Mouse (Mus musculus): Measurements from ENCODE around the gene Crk.
"Not testable (repeated sequence)": the region's sequence is repeated elsewhere in the genome, so short reads cannot be mapped to it uniquely, and the experiment has no call there.

Gene Crk

GRCm38 (mm10) chr11:75684956-75685355 lies 5.9 kb downstream of the Crk start:
- DNase-seq (ENCODE audit: low spot score in 2 of 2), result no peak

- DNase-seq (ENCODE audit: low spot score in 2 of 2), result no peak
Measured at GRCm38 (mm10) chr11:75687343-75687993, 8.4 kb downstream of the Crk start.

- DNase-seq (ENCODE audit: low spot score in 2 of 2), result no peak
Measured at GRCm38 (mm10) chr11:75688132-75688531, 9.1 kb downstream of the Crk start.

DNA sequence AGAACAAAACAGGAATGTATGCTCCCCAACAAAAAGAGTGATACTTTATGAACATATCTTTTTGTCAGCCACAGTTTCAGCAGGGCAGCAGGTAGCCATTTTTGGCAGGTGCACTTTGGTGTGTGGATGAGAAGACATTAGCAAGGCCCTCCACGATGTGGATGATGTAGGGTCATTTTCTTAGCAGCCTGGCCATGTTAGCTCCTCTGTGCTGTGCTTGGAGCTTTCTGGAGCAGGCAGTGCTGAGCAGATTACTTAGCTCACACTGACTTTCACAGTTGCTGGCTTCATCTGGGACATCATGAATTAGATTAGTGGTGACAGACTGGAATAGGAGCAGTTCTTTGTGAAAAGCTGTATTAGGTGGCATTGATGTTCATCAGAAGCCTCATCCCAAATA lies 10.9 kb downstream of the Crk start:
- DNase-seq (ENCODE audit: low spot score in 2 of 2), result no peak

- DNase-seq (ENCODE audit: low spot score in 2 of 2), result no peak
Measured at GRCm38 (mm10) chr11:75691047-75691446, 12.0 kb downstream of the Crk start.

- DNase-seq (ENCODE audit: low spot score in 2 of 2), result no peak
Measured at GRCm38 (mm10) chr11:75693570-75693969, 14.5 kb downstream of the Crk start.

GRCm38 (mm10) chr11:75697464-75697863 lies 18.4 kb downstream of the Crk start:
- not testable (repeated sequence) for DNase-seq (ENCODE audit: low spot score in 2 of 2)

- no peak for DNase-seq (ENCODE audit: low spot score in 2 of 2)
Measured at GRCm38 (mm10) chr11:75700557-75700956, 21.5 kb downstream of the Crk start.

GRCm38 (mm10) chr11:75702761-75703160 lies 23.7 kb downstream of the Crk start:
- DNase-seq (ENCODE audit: low spot score in 2 of 2), result no peak

GRCm38 (mm10) chr11:75703748-75704147 lies 24.7 kb downstream of the Crk start:
- no peak for DNase-seq (ENCODE audit: low spot score in 2 of 2)

DNA sequence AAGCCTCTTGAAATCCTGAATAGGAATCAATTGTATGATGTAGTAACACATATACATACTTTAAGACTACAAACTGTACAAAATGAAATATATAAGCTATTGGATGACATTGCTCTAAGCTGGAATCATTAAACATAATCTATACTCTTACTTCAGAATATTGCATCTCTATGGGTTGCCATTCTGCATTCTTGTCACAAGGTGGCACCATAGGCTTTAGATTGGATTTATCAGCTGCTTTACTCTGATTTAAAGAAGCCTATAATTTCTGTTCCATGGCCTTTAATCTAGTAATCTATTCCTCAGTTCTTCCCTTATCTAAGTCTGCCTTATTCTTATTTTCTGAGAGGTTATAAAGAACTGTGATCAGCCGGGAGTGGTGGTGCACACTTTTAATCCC lies 34.9 kb downstream of the Crk start:
- DNase-seq (ENCODE audit: low spot score in 2 of 2), result peak in 1 of 2 experiments; percentile 27

- no peak for DNase-seq (ENCODE audit: low spot score in 2 of 2)
Measured at GRCm38 (mm10) chr11:75715556-75715955, 36.5 kb downstream of the Crk start.

DNA sequence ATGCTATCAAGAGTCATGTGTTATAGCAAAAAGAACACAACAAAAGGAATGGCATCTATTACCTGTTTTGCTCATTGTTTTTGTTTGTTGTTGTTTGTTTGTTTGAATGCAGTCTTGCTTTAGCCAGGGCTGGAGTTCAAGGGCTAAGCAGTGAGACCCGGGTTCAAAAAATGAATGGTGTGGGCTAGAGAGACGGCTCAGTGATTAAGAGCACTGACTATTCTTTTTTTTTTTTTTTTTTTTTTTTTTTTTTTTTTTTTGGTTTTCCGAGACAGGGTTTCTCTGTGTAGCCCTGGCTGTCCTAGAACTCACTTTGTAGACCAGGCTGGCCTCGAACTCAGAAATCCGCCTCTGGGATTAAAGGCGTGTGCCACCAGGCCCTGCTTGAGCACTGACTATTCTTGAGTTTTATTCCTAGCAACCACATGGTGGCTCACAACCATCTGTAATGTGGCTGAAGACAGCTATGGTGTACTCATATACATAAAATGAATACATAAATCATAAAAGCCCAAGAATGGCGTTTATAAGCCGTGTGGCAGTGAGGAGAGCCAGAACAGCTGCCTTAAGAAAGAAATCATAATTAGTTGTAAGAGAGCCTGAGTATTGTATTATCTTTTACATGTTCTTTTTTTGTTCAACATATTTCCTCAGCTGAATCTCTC lies 37.7 kb downstream of the Crk start:
- DNase-seq (ENCODE audit: low spot score in 2 of 2), result no peak

- DNase-seq (ENCODE audit: low spot score in 2 of 2), result no peak
Measured at GRCm38 (mm10) chr11:75722339-75722738, 43.3 kb downstream of the Crk start.

GRCm38 (mm10) chr11:75727168-75727567 lies 48.1 kb downstream of the Crk start:
- DNase-seq (ENCODE audit: low spot score in 2 of 2), result no peak

- DNase-seq (ENCODE audit: low spot score in 2 of 2), result not testable (repeated sequence)
Measured at GRCm38 (mm10) chr11:75727659-75728058, 48.6 kb downstream of the Crk start.

DNA sequence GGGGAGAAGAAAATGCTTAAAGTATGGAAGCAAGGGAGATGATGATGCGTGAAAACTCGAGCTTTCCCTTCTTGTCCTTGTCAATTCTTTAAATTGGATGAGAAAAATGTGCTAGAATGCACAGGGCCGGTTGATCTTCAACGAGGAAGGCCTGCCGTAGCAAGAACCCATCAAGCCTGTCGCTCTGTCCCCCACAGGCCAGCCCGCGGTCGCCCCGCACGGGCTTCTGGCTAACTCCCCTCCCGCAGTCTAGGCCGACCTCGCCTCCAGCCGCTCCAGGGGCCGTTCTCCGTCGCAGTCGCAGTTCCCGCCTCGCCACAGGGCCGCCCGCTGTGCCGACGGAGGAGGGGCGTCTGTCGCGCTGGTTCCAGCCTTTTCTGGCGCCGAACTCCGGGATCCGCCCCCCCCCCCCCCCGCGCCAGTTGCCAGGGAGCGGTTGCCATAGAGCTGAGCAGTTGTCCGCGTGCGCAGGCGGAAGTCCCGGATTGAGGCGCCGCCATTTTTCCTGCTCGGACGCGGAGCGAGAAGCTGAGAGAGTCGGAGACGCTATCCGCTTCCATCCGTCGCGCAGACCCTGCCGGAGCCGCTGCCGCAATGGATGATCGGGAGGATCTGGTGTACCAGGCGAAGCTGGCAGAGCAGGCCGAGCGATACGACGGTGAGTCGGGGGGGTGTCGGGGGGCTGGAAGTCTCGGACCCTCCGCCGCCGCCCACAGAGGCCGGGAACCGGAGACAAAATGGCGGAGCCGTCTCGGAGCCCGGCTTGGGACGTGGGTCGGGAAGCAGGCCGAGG lies 53.6 kb downstream of the Crk start, which contains the start of gene Ywhae:
Gene Ywhae (plus strand): TSS at position 436 of the 793 bp plus-strand sequence.
- peak; percentile 83 to 84 for DNase-seq (ENCODE audit: low spot score in 2 of 2)

GRCm38 (mm10) chr11:75733227-75733940 lies 54.3 kb downstream of the Crk start:
- peak in 1 of 2 experiments; percentile 73 for DNase-seq (ENCODE audit: low spot score in 2 of 2)

DNA sequence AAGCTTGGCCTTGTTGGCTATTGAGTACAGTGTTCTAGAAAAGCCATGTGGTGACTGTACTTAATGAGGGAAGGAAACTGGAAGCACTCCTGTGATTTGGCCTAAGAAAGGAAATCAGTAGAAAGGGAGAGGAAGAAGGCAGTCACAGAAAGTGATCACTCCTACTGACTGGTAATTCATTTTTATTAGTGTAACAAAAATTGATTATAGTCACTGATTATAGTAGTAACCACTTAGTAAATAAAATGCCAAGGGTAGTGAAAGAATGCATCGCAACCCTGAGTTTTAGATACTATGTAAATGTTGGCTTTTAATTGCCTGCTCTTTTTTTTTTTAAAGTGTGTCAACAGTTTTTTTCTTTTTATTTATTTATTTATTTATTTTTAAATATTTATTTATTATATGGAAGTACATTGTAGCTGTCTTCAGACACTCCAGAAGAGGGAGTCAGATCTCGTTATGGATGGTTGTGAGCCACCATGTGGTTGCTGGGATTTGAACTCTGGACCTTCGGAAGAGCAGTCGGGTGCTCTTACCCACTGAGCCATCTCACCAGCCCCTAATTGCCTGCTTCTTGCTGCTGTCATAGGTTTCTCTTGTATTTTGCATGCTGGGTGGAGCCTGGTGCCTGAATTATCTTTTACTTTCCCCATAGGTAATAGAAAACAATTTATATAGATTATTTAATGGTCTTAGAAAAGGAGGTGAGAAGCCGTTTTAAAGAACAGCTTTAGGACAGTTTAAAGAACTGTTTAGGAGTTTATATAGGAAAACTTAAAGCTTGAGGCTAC lies 56.6 kb downstream of the Crk start:
- no peak for DNase-seq (ENCODE audit: low spot score in 2 of 2)

GRCm38 (mm10) chr11:75736978-75737377 lies 57.9 kb downstream of the Crk start:
- DNase-seq (ENCODE audit: low spot score in 2 of 2), result no peak
